Mouse (Mus musculus) lung, adult 2 months (tissue): ENCODE measurements around the gene Tomm5. TPM values are rescaled to one million over a fixed set of nuclear protein-coding genes. Genes with fewer than 3 reads are reported as not detected.
"Not testable (repeated sequence)": the region's sequence is repeated elsewhere in the genome, so short reads cannot be mapped to it uniquely, and the experiment has no call there.

Source experiments
- DNase-seq: peaks from one replicate; pipeline ENCODE4 v3.0.0; 2022
- H3K4me1 ChIP-seq: fragments of 200-500 bp; 2 replicates; pipeline ENCODE4 v1.6.1; 2011; ENCODE audit warnings: low read length; ENCODE audit not compliant: control insufficient read depth, insufficient read depth
- H3K4me3 ChIP-seq: fragments of 200-500 bp; replicated peaks from 2 replicates; pipeline ENCODE3; 2011; ENCODE audit warnings: low read depth, mild to moderate bottlenecking, control low read depth, low read length; ENCODE audit errors: extremely low read depth
- CTCF ChIP-seq: fragments of 200-500 bp; IDR thresholded peaks from 2 replicates; pipeline ENCODE4 v1.5.1; 2011; ENCODE audit warnings: mild to moderate bottlenecking, low read length, control low read depth; ENCODE audit not compliant: insufficient read depth
- POLR2A ChIP-seq: fragments of 200-500 bp; IDR thresholded peaks from 2 replicates; pipeline ENCODE4 v1.6.1; 2011; ENCODE audit warnings: low read depth, mild to moderate bottlenecking, control low read depth, low read length, borderline replicate concordance; ENCODE audit errors: extremely low read depth
- WGBS: fragments of 180-500 bp; shearing (Covaris S2); methylation state at CpG from one replicate; pipeline ENCODE4 v1.1.7; 2018; 5-methylcytosine and 5-hydroxymethylcytosine counted together
- polyA plus RNA-seq: library from polyadenylated mRNA; depleted of rRNA; stranded (reverse); fragments of >200 nt; gene quantifications from 2 replicates; pipeline ENCODE4 v1.2.3, GENCODE M21; 2012; rRNA removed

Gene Tomm5
- polyA plus RNA-seq, 1 experiment: 48.5 TPM

GRCm38 (mm10) chr4:45072261-45072973, 35.5 kb downstream of the Tomm5 start:
- no peak for TF ChIP-seq CTCF
- TF ChIP-seq POLR2A: no peak
- DNase-seq: no peak
- no peaks in the 10 kb centered on the region for H3K4me1 ChIP-seq

GRCm38 (mm10) chr4:45067742-45068141, 40.2 kb downstream of the Tomm5 start:
- TF ChIP-seq POLR2A (no peak), CTCF (no peak)
- Histone ChIP-seq H3K4me3 (no peak overlapping the region), H3K4me1 (no peaks in the 10 kb centered on the region)
- DNase-seq: no peak
- WGBS: 80% methylated on average over 4 of the region's 4 CpGs

More at GRCm38 (mm10) chr4:45072261-45072973, 35.5 kb downstream of the Tomm5 start:
- 77% methylated on average over 15 of the region's 15 CpGs for WGBS
- H3K4me3 ChIP-seq: no peak overlapping the region

- Histone ChIP-seq H3K4me1 (no peaks in the 10 kb centered on the region), H3K4me3 (no peak overlapping the region)
- no peak for DNase-seq
- 41% methylated on average over 2 of the region's 2 CpGs for WGBS
- no peak for TF ChIP-seq POLR2A
- TF ChIP-seq CTCF: no peak
Measured at GRCm38 (mm10) chr4:45066036-45066730, 41.7 kb downstream of the Tomm5 start.

GRCm38 (mm10) chr4:45064577-45064976, 43.3 kb downstream of the Tomm5 start:
- 87% methylated on average over 2 of the region's 2 CpGs for WGBS

GRCm38 (mm10) chr4:45063836-45064235, 44.1 kb downstream of the Tomm5 start:
- not testable (repeated sequence) for H3K4me1 ChIP-seq, DNase-seq, H3K4me3 ChIP-seq
- 93% methylated on average over 1 of the region's 1 CpGs for WGBS

More at GRCm38 (mm10) chr4:45064577-45064976, 43.3 kb downstream of the Tomm5 start:
- TF ChIP-seq POLR2A (no peak), CTCF (no peak)
- no peak for DNase-seq
- Histone ChIP-seq H3K4me3 (no peak overlapping the region), H3K4me1 (no peaks in the 10 kb centered on the region)

GRCm38 (mm10) chr4:45055451-45055850, 52.5 kb downstream of the Tomm5 start:
- Histone ChIP-seq H3K4me3 (no peak overlapping the region), H3K4me1 (no peaks in the 10 kb centered on the region)
- TF ChIP-seq POLR2A (no peak), CTCF (no peak)
- 77% methylated on average over 8 of the region's 8 CpGs for WGBS
- DNase-seq: no peak

Other genes starting within 250 kb of the Tomm5 start
- gene Grhpr, start 126.7 kb downstream of the Tomm5 start, polyA plus RNA-seq: 28.2 and 29.8 TPM in 2 replicates
- gene Zbtb5, start 95.7 kb downstream of the Tomm5 start, polyA plus RNA-seq: 8.5 and 12.5 TPM in 2 replicates
- 2.2 and 3.8 TPM in 2 replicates for gene Polr1e, start 89.5 kb downstream of the Tomm5 start, polyA plus RNA-seq
- gene Fbxo10, start 23.5 kb downstream of the Tomm5 start, polyA plus RNA-seq: 13.0 and 15.2 TPM in 2 replicates
- gene Frmpd1, start 76.8 kb upstream of the Tomm5 start, polyA plus RNA-seq: 2.8 and 3.9 TPM in 2 replicates
- gene Trmt10b, start 189.0 kb upstream of the Tomm5 start, polyA plus RNA-seq: 1.9 and 3.0 TPM in 2 replicates
- 14.7 and 28.0 TPM in 2 replicates for gene Dcaf10, start 234.0 kb upstream of the Tomm5 start, polyA plus RNA-seq
- gene Exosc3, start 234.6 kb upstream of the Tomm5 start, polyA plus RNA-seq: 20.6 and 22.2 TPM in 2 replicates